11 mouse cellular contexts compared by ENCODE assay signal in the genomic region with DNA sequence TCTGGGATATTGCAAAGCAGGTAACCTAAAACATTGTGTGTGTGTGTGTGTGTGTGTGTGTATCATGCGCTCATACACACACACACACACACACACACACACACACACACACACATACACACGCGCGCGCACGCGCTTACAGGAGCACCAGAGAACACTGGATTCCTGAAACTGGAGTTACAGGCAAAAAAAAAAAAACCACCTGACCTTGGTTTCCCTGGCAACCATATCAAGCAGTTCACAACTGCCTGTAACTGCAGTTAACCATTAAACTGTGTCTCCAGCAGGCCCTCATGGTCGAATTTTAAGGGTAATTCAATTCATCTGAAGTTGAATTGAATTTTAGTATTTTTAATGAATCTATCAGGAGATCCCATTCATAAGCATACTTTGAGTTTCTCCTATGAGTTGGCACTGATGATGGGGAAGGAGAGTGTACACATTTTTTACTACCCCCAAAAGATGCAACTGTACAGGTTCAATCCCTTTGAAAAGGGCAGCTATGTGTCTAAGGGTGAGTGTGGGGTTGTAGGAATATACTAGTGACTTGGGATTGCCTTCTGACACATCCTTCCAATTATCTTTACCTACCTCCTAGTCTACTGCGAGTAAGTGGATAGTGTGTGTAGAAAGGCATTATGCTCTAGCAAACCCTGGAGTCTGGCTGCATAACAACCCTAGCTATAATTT. TPM values are rescaled to one million over a fixed set of nuclear protein-coding genes. Genes with fewer than 3 reads are reported as not detected.
A peak's percentile ranks its signal among the peaks of the same experiment; 100 is the strongest.
DNase-seq lines count a peak whose midpoint lies in the region; TF ChIP-seq lines count a peak whose summit lies in the region.
"Had no signal": no experiment of that assay in that cellular context is flagged by ENCODE, and none has a peak within 500 bp of the region (broad histone marks: within the 10 kb centered on the region; RNA-seq: fewer than 3 reads in every experiment).

No protein-coding gene starts in this region.

- no peaks in the 10 kb centered on the region for H3K4me1 ChIP-seq in MEL (ENCODE audit: control insufficient read depth in 1 of 2, insufficient read depth in 2 of 2, low read length in 2 of 2)
- H3K4me1 ChIP-seq: forebrain, embryonic 15.5 days; hindbrain, embryonic 10.5 days had no signal

- H3K9ac ChIP-seq in MEL (ENCODE audit: control insufficient read depth, low read depth, low read length, poor library complexity, severe bottlenecking) = no peak overlapping the region
- H3K9ac ChIP-seq: forebrain, embryonic 15.5 days had no signal

- H3K36me3 ChIP-seq in MEL (ENCODE audit: control insufficient read depth in 1 of 2, insufficient read depth in 2 of 2, low read length in 2 of 2) = no peaks in the 10 kb centered on the region
- H3K36me3 ChIP-seq: forebrain, embryonic 15.5 days; hindbrain, embryonic 10.5 days had no signal

- H3K79me2 ChIP-seq in MEL (ENCODE audit: control insufficient read depth, insufficient read depth, low read length, poor library complexity) = no peaks in the 10 kb centered on the region

- no peak overlapping the region for H3K4me3 ChIP-seq in MEL (ENCODE audit: control insufficient read depth in 1 of 2, insufficient read depth in 1 of 2, low read depth in 2 of 2, low read length in 2 of 2)
- H3K4me3 ChIP-seq: forebrain, embryonic 15.5 days; hindbrain, embryonic 10.5 days; left cerebral cortex, adult 2 months had no signal

- no peak for TF ChIP-seq POLR2A in MEL (IDR thresholded peaks at IDR 0.05; ENCODE audit: control insufficient read depth in 1 of 2, insufficient read depth in 1 of 2, low read depth in 1 of 2, low read length in 2 of 2, poor library complexity in 1 of 2)

- peak; percentile 9 for DNase-seq in kidney, adult 11 months
- no peak for DNase-seq in kidney, adult 18-20 months
- no peak for DNase-seq in MEL (ENCODE audit: low read depth, low spot score)
- peak; percentile 10 for DNase-seq in hindlimb bud, embryonic 11.5 days (ENCODE audit: extremely low spot score, low read depth, low spot score)
- DNase-seq in kidney, postnatal 4 days = peak; percentile 14 to 28
- no peak for DNase-seq in thymus, postnatal 4 days
- DNase-seq in c-Kit-positive CD71-positive TER-119-positive erythroid progenitor cells, embryonic 14.5 days (ENCODE audit: low spot score) = no peak
- no peak for DNase-seq in B cell, adult 2 months

- no peaks in the 10 kb centered on the region for H3K9me3 ChIP-seq in MEL (replicated peaks; ENCODE audit: insufficient read depth, low read length)
- H3K9me3 ChIP-seq: forebrain, embryonic 15.5 days; hindbrain, embryonic 10.5 days had no signal

- TF ChIP-seq EP300 in MEL (IDR thresholded peaks at IDR 0.05; ENCODE audit: low read depth in 1 of 2, low read length in 2 of 2) = no peak

- no peaks in the 10 kb centered on the region for H3K27me3 ChIP-seq in MEL (ENCODE audit: control insufficient read depth in 1 of 2, insufficient read depth in 2 of 2, low read length in 2 of 2)
- H3K27me3 ChIP-seq: forebrain, embryonic 15.5 days had no signal

- TF ChIP-seq RAD21 in MEL (IDR thresholded peaks at IDR 0.05; ENCODE audit: low read depth, low read length) = no peak

- H3K27ac ChIP-seq in MEL (ENCODE audit: control insufficient read depth, low read depth, low read length) = no peak overlapping the region
- H3K27ac ChIP-seq: forebrain, embryonic 15.5 days; hindbrain, embryonic 10.5 days; left cerebral cortex, adult 2 months had no signal

- no peak for TF ChIP-seq CTCF in MEL (IDR thresholded peaks at IDR 0.05 in 2 of 3, conservative IDR thresholded peaks at IDR 0.05 in 1 of 3; ENCODE audit: control insufficient read depth in 1 of 3, insufficient read depth in 1 of 3, low read depth in 2 of 3, low read length in 3 of 3, poor library complexity in 1 of 3, severe bottlenecking in 1 of 3)

TF ChIP-seq in MEL, 35 proteins besides CTCF, POLR2A, EP300 and RAD21:
- TF ChIP-seq USF1 (IDR thresholded peaks at IDR 0.05; ENCODE audit: low read depth, low read length) (peak; percentile 38; the same call in 1 of the 2 replicates), TCF12 (IDR thresholded peaks at IDR 0.05; ENCODE audit: low read depth, low read length) (no peak), TBP (IDR thresholded peaks at IDR 0.05; ENCODE audit: low read depth, low read length) (no peak), E2F4 (IDR thresholded peaks at IDR 0.05; ENCODE audit: borderline replicate concordance, low read depth, low read length) (no peak), ZNF384 (IDR thresholded peaks at IDR 0.05; ENCODE audit: low read depth, low read length) (peak; percentile 56; the same call in 1 of the 2 replicates), MYC (IDR thresholded peaks at IDR 0.05; ENCODE audit: low read depth, low read length) (no peak)

RNA-seq across cellular contexts. Expression of gene Zbtb33, which starts 27.5 kb away (rescaled TPM):
- 6.5 and 7.0 TPM in 2 replicates for total RNA-seq in MEL (2012; rRNA removed)
- 1 to 10 TPM in 1 of 2 experiments, not detected in 1; 6.6 TPM for polyA plus RNA-seq in MEL (2012; ENCODE audit: insufficient read depth in 1 of 2, insufficient read length in 2 of 2, low read depth in 1 of 2, low replicate concordance in 2 of 2, missing spikeins in 1 of 2)

RNA-seq across cellular contexts. Expression of gene Tmem255a, which starts 35.1 kb away (rescaled TPM):
- 0.10 and 0.15 TPM in 2 replicates for total RNA-seq in MEL (2012; rRNA removed)
- not detected for polyA plus RNA-seq in MEL (2012; ENCODE audit: insufficient read depth in 1 of 2, insufficient read length in 2 of 2, low read depth in 1 of 2, low replicate concordance in 2 of 2, missing spikeins in 1 of 2)

Comparison
In these comparisons a context has a peak if more than half of its experiments do, and no peak if none do; other contexts are left out.
1. DNase-seq: peak in kidney, adult 11 months (single experiment), hindlimb bud, embryonic 11.5 days (single experiment) and kidney, postnatal 4 days (2 of 2); none in kidney, adult 18-20 months (single experiment), MEL (single experiment), thymus, postnatal 4 days (single experiment), c-Kit-positive CD71-positive TER-119-positive erythroid progenitor cells, embryonic 14.5 days (single experiment) and B cell, adult 2 months (0 of 2).